Mouse (Mus musculus) heart, embryonic 11.5 days (tissue): ENCODE results near the gene Hus1. TPM values are rescaled to one million over a fixed set of nuclear protein-coding genes. Genes with fewer than 3 reads are reported as not detected.

Experiments
- ATAC-seq: fragments of 200-750 bp; cut with Nextera tagmentation; replicated peaks from 2 replicates; pipeline ENCODE4 v1.8.0; 2017; ENCODE audit warnings: moderate library complexity; ENCODE audit not compliant: insufficient number of reproducible peaks, low FRiP score, low TSS enrichment
- H3K27ac ChIP-seq: fragments of 300-500 bp; sonication (generic); 2 replicates; pipeline ENCODE4 v1.5.1; 2014; ENCODE audit warnings: mild to moderate bottlenecking, low read depth, low read length
- H3K27me3 ChIP-seq: fragments of 300-500 bp; sonication (generic); 2 replicates; pipeline ENCODE4 v1.6.1; 2014; ENCODE audit warnings: mild to moderate bottlenecking, low read length, mixed read lengths; ENCODE audit not compliant: control insufficient read depth, insufficient read depth
- H3K36me3 ChIP-seq: fragments of 300-500 bp; sonication (generic); 2 replicates; pipeline ENCODE4 v1.6.1; 2014; ENCODE audit warnings: mild to moderate bottlenecking, low read length, moderate library complexity, mixed read lengths; ENCODE audit not compliant: control insufficient read depth, insufficient read depth
- H3K4me1 ChIP-seq: fragments of 300-500 bp; sonication (generic); 2 replicates; pipeline ENCODE4 v1.6.1; 2014; ENCODE audit warnings: low read length; ENCODE audit not compliant: control insufficient read depth, insufficient read depth
- H3K4me2 ChIP-seq: fragments of 300-500 bp; sonication (generic); 2 replicates; pipeline ENCODE4 v1.6.1; 2014; ENCODE audit warnings: mild to moderate bottlenecking, moderate library complexity
- H3K4me3 ChIP-seq: fragments of 300-500 bp; sonication (generic); 2 replicates; pipeline ENCODE4 v1.5.1; 2014; ENCODE audit warnings: low read depth, low read length
- H3K9ac ChIP-seq: fragments of 300-500 bp; sonication (generic); 2 replicates; pipeline ENCODE4 v1.6.1; 2014; ENCODE audit warnings: mild to moderate bottlenecking, low read depth, low read length, moderate library complexity
- H3K9me3 ChIP-seq: fragments of 300-500 bp; sonication (generic); replicated peaks from 2 replicates; pipeline ENCODE4 v1.6.1; 2016; ENCODE audit warnings: low read length; ENCODE audit not compliant: control insufficient read depth
- WGBS: fragments of 180-500 bp; shearing (Covaris S2); extraction: QIAGEN DNeasy Blood & Tissue Kit; methylation state at CpG from one replicate; pipeline ENCODE4 v1.1.7; 2014; ENCODE audit not compliant: insufficient replicate concordance; 5-methylcytosine and 5-hydroxymethylcytosine counted together
- polyA plus RNA-seq: library from polyadenylated mRNA; unstranded; fragments of >200 nt; fragmentation: Nextera tagmentation; extraction: Ambion mirVana; gene quantifications from 2 replicates; pipeline ENCODE4 v1.2.1, GENCODE M21; 2014

Gene Hus1
- polyA plus RNA-seq, 1 experiment from 2014 or later, result 14.5 TPM

DNA sequence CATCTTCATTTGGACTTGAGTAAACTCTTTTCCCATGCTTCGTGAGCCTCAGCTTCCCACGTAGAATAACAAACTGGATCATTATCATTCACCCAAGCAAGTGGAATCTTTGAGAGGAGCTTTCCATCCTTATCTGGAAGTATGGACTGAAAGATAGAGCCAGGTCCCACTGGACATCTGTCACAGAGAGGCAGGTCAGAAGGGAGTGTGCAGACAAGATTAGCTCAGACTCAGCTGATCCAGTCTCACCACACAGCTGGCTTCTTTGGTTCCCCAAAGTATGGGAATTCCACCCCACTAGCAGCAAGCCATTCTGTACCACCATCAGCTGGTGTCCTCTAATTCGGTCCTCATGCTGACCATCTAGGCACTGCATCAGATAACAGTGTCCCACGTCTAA lies 66.9 kb downstream of the Hus1 start:
- Histone ChIP-seq H3K4me2 (no peak overlapping the region), H3K27me3 (no peaks in the 10 kb centered on the region), H3K4me1 (peaks cover 4% of the 10 kb centered on the region; the same call in 1 of the 2 replicates), H3K9ac (no peak overlapping the region), H3K36me3 (no peaks in the 10 kb centered on the region), H3K4me3 (no peak overlapping the region), H3K9me3 (no peaks in the 10 kb centered on the region), H3K27ac (no peak overlapping the region)
- WGBS, result 46% methylated on average over 4 of the region's 4 CpGs
- ATAC-seq, result peak; percentile 75

Other genes with a start within 250 kb of the Hus1 start
- gene Pkd1l1, start 37.9 kb downstream of the Hus1 start, polyA plus RNA-seq, result 0.07 TPM in 1 of 2 replicates, not detected in the other
- 2.7 TPM in 2 replicates for gene Gm11992, start 37.4 kb upstream of the Hus1 start, polyA plus RNA-seq
- 0.49 TPM in 1 of 2 replicates, not detected in the other for gene Sun3, start 37.8 kb upstream of the Hus1 start, polyA plus RNA-seq
- gene Upp1, start 106.9 kb upstream of the Hus1 start, polyA plus RNA-seq, result 21.9 and 23.2 TPM in 2 replicates
- gene Abca13, start 180.8 kb upstream of the Hus1 start, polyA plus RNA-seq, result 0.03 and 0.04 TPM in 2 replicates